Mouse (Mus musculus) neural tube, postnatal 0 days (tissue): Measurements from ENCODE around the gene P2ry14. TPM values are rescaled to one million over a fixed set of nuclear protein-coding genes. Genes with fewer than 3 reads are reported as not detected.

ENCODE experiments used
- polyA plus RNA-seq: library from polyadenylated mRNA; unstranded; fragments of >200 nt; fragmentation: Nextera tagmentation; extraction: Ambion mirVana; gene quantifications from 2 replicates; pipeline ENCODE4 v1.2.1, GENCODE M21; 2015

The P2ry14 gene
- polyA plus RNA-seq: 6.0 and 7.7 TPM in 2 replicates

GRCm38 (mm10) chr3:59153424-59153823 lies at the start of gene P2ry14:
TSS of gene P2ry14 (minus strand) at chr3:59153618.

DNA sequence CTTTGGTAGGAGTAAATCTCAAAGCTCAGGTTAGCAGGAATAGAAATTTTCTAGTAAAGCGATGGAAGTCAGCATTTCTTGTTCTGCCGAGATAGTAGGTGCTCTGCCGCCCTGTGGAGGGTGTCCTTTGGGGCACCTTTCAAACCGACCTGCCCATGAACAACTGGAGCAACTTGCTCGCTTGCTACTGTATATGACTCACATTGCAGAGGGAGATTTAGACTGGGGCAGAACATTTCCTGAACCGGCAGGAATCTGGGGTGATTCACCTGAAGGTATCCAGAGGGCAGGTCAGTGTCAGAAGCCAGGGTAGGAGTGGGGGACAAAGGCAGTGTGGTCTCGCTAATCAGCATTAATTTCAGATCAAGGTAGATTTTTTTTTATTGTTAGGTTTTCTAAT lies 41.5 kb upstream of the P2ry14 start, which contains the start of gene Gpr87:
Gpr87 (minus strand) TSS at position 167 of the 400 bp plus-strand sequence.

DNA sequence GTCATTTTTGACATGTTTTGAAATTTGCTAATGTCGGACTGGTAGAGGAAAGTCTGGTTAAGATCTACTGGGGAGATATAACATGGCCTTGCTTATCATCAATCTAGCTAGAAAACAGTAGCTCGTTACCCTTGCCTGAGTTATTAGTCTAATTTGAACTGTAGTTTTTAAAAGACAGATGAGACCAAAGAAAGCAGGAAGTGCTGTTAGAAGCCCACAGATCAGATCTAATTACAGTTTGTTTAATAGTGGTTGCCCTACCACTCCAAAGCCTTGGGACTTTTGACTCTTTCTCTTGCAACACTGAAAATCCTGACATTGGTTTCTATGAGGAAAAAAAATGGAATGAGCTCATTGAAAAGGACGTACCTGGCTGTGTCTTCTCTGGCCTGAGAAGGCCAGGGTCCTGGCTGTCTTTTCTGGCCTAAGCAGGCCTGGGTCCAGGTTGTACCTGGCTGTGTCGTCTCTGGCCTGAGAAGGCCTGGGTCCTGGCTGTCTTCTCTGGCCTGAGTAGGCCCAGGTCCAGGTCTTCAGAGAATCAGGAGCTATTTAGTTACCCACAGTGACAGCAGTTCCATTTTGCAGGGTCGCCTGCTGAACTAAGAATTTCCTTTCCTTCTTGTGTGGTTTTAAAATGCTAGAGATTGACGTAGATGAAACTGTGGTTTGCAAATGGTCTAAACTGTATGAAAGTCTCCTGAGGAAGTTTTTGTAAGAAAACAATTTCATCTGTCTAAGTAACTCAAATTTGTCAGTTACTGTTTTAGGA lies 52.0 kb downstream of the P2ry14 start, which contains the start of gene Gpr171:
Gpr171 (minus strand) TSS at position 604 of the 769 bp plus-strand sequence.

Other genes starting within 250 kb of the P2ry14 start
- 5.1 and 5.4 TPM in 2 replicates for gene Med12l, start 147.8 kb downstream of the P2ry14 start, polyA plus RNA-seq
- 0.63 and 1.2 TPM in 2 replicates for gene Gpr171, start 51.8 kb downstream of the P2ry14 start, polyA plus RNA-seq
- gene Gpr87, start 41.5 kb upstream of the P2ry14 start, polyA plus RNA-seq: 0.10 TPM in 1 of 2 replicates, not detected in the other
- gene P2ry13, start 57.3 kb upstream of the P2ry14 start, polyA plus RNA-seq: 4.4 and 4.8 TPM in 2 replicates
- gene P2ry12, start 109.3 kb upstream of the P2ry14 start, polyA plus RNA-seq: 18.9 and 20.3 TPM in 2 replicates
- gene Igsf10, start 190.8 kb upstream of the P2ry14 start, polyA plus RNA-seq: 4.4 and 7.7 TPM in 2 replicates